Mouse (Mus musculus) midbrain, embryonic 13.5 days (tissue): ENCODE measurements around the gene Scly. TPM values are rescaled to one million over a fixed set of nuclear protein-coding genes. Genes with fewer than 3 reads are reported as not detected.

Experiments
- ATAC-seq: fragments of 200-750 bp; cut with Nextera tagmentation; 2 replicates; pipeline ENCODE4 v1.8.0; 2017; ENCODE audit warnings: mild to moderate bottlenecking, moderate TSS enrichment, moderate library complexity
- H3K27ac ChIP-seq: fragments of 300-500 bp; sonication (generic); 2 replicates; pipeline ENCODE4 v1.5.1; 2015; ENCODE audit warnings: inconsistent platforms, mild to moderate bottlenecking, moderate library complexity
- H3K27me3 ChIP-seq: fragments of 300-500 bp; sonication (generic); 2 replicates; pipeline ENCODE4 v1.6.1; 2015; ENCODE audit warnings: mild to moderate bottlenecking, inconsistent platforms
- H3K36me3 ChIP-seq: fragments of 300-500 bp; sonication (generic); 2 replicates; pipeline ENCODE4 v1.6.1; 2015; ENCODE audit warnings: mild to moderate bottlenecking, inconsistent platforms
- H3K4me1 ChIP-seq: fragments of 300-500 bp; sonication (generic); replicated peaks from 2 replicates; pipeline ENCODE4 v1.6.1; 2015; ENCODE audit warnings: inconsistent platforms
- H3K4me2 ChIP-seq: fragments of 300-500 bp; sonication (generic); replicated peaks from 2 replicates; pipeline ENCODE4 v1.6.1; 2015; ENCODE audit warnings: moderate library complexity, mild to moderate bottlenecking, inconsistent platforms
- H3K4me3 ChIP-seq: fragments of 300-500 bp; sonication (generic); replicated peaks from 2 replicates; pipeline ENCODE4 v1.5.1; 2015; ENCODE audit warnings: mild to moderate bottlenecking, inconsistent platforms
- H3K9ac ChIP-seq: fragments of 300-500 bp; sonication (generic); replicated peaks from 2 replicates; pipeline ENCODE4 v1.6.1; 2015; ENCODE audit warnings: mild to moderate bottlenecking, inconsistent platforms
- H3K9me3 ChIP-seq: fragments of 300-500 bp; sonication (generic); 2 replicates; pipeline ENCODE4 v1.6.1; 2016; ENCODE audit warnings: mild to moderate bottlenecking, inconsistent platforms
- WGBS: fragments of 180-500 bp; shearing (Covaris S2); methylation state at CpG from one replicate; pipeline ENCODE4 v1.1.7; 2015; 5-methylcytosine and 5-hydroxymethylcytosine counted together
- polyA plus RNA-seq: library from polyadenylated mRNA; unstranded; fragments of >200 nt; fragmentation: Nextera tagmentation; extraction: Ambion mirVana; gene quantifications from 2 replicates; pipeline ENCODE4 v1.2.1, GENCODE M21; 2015

Scly gene
- polyA plus RNA-seq, 1 experiment from 2014 or later = 11.6 TPM

GRCm38 (mm10) chr1:91369408-91369807 is 71.3 kb downstream of the Scly start:
- no peak overlapping the region for H3K27ac ChIP-seq
- peaks cover 52% of the 10 kb centered on the region for H3K36me3 ChIP-seq
- no peak overlapping the region for H3K9ac ChIP-seq
- H3K4me1 ChIP-seq = peaks cover 9% of the 10 kb centered on the region
- no peak for ATAC-seq
- H3K4me2 ChIP-seq = no peak overlapping the region
- no peak overlapping the region for H3K4me3 ChIP-seq
- 81% methylated on average over 4 of the region's 4 CpGs for WGBS
- H3K27me3 ChIP-seq = peaks cover 33% of the 10 kb centered on the region
- H3K9me3 ChIP-seq = 0 out of 2 replicates have a peak, but pooled peaks cover 4% of the 10 kb centered on the region

DNA sequence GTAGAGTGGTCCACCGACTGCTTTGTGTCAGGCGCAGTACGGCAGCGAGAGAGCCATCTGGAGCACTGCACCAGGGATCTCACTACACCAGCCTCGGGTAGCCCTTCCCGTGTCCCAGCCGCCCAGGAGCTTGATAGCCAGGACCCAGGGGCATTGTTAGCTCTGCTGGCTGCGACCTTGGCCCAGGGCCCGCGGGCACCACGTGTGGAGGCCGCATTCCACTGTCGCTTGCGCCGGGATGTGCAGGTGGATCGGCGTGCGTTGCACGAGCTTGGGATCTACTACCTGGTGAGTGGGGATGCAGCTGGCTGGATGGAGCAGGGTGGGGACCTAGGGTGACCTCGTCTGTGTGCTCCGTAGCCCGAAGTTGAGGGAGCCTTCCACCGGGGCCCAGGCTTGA is 71.9 kb downstream of the Scly start:
- WGBS = 91% methylated on average over 23 of the region's 23 CpGs
- no peak overlapping the region for H3K9ac ChIP-seq
- H3K4me3 ChIP-seq = no peak overlapping the region
- H3K4me2 ChIP-seq = no peak overlapping the region
- H3K4me1 ChIP-seq = peaks cover 9% of the 10 kb centered on the region
- H3K27me3 ChIP-seq = peaks cover 31% of the 10 kb centered on the region
- no peak for ATAC-seq
- no peaks in the 10 kb centered on the region for H3K9me3 ChIP-seq
- no peak overlapping the region for H3K27ac ChIP-seq
- peaks cover 58% of the 10 kb centered on the region for H3K36me3 ChIP-seq

Other genes with a start within 250 kb of the Scly start
- gene Rbm44, start 153.2 kb upstream of the Scly start, polyA plus RNA-seq = 0.34 and 0.45 TPM in 2 replicates
- 1.1 and 1.2 TPM in 2 replicates for gene Ramp1, start 118.5 kb upstream of the Scly start, polyA plus RNA-seq
- 70.5 and 72.8 TPM in 2 replicates for gene Ube2f, start 48.0 kb upstream of the Scly start, polyA plus RNA-seq
- 0.15 and 0.21 TPM in 2 replicates for gene Espnl, start 23.7 kb downstream of the Scly start, polyA plus RNA-seq
- gene Klhl30, start 52.7 kb downstream of the Scly start, polyA plus RNA-seq = 0.07 TPM in 1 of 2 replicates, not detected in the other
- 0.24 and 0.55 TPM in 2 replicates for gene Erfe, start 68.1 kb downstream of the Scly start, polyA plus RNA-seq
- 148 and 155 TPM in 2 replicates for gene Ilkap, start 100.5 kb downstream of the Scly start, polyA plus RNA-seq
- gene Hes6, start 115.7 kb downstream of the Scly start, polyA plus RNA-seq = 316 and 357 TPM in 2 replicates
- gene Per2, start 161.0 kb downstream of the Scly start, polyA plus RNA-seq = 4.4 and 4.7 TPM in 2 replicates
- gene Traf3ip1, start 196.3 kb downstream of the Scly start, polyA plus RNA-seq = 10.8 and 11.3 TPM in 2 replicates
- gene Asb1, start 242.2 kb downstream of the Scly start, polyA plus RNA-seq = 10.9 TPM in 2 replicates